Mouse (Mus musculus): ENCODE data around the gene Thtpa. TPM values are rescaled to one million over a fixed set of nuclear protein-coding genes. Genes with fewer than 3 reads are reported as not detected.

The Thtpa gene
- 17.9 and 20.7 TPM in 2 replicates for polyA plus RNA-seq (2015; fragmentation: Nextera tagmentation; extraction: Ambion mirVana)

DNA sequence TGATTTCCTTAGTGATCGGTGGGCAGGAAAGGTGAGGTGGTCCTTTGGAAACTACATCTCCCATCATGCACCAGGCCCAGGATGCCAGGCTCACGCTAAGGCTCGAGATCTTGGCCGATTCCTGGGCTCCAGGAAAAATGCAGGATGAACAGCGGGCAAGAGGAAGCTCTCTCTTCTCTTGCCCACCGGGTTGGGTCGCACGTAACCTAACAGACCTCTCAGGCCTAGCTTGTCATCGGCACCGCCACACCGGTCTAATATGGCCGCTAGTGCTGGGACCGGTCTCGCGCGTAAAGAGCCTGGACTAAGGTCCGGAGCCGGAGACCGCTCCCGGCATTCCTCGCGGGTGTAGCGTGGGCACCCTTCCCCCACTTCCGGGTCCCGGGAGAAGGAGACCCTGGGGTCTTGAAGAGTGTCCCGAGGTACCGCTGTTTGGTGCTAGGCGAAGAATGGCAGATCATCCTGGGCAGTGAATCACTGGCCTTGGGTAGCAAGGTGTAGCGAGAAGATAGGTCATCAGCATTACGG lies at the start of gene Thtpa:
Gene Thtpa, plus strand, starts transcription at position 81 of the 528 bp plus-strand sequence.
- peak within 1 kb of the TSS; percentile 81 for H3K9ac ChIP-seq (ENCODE audit: low read depth, low read length)
- H3K27ac ChIP-seq (ENCODE audit: low read length), result peak within 1 kb of the TSS; percentile 89
- peak within 1 kb of the TSS; percentile 73 for H3K4me2 ChIP-seq (ENCODE audit: low read depth, low read length)
- peaks cover 16% of the 10 kb centered on the region; the same call in 1 of the 2 replicates for H3K36me3 ChIP-seq (ENCODE audit: control insufficient read depth, insufficient read depth, low read length)
- no peaks in the 10 kb centered on the region for H3K9me3 ChIP-seq (ENCODE audit: control insufficient read depth, low read length)
- WGBS, result under 1% methylated on average over 30 of the region's 30 CpGs
- ATAC-seq, result peak; percentile 73
- peaks cover 24% of the 10 kb centered on the region for H3K4me1 ChIP-seq (ENCODE audit: control insufficient read depth, insufficient read depth, low read length)
- H3K4me3 ChIP-seq (ENCODE audit: low read length), result peak within 1 kb of the TSS; percentile 73
- no peaks in the 10 kb centered on the region for H3K27me3 ChIP-seq (replicated peaks; ENCODE audit: control insufficient read depth, insufficient read depth, low read length)

DNA sequence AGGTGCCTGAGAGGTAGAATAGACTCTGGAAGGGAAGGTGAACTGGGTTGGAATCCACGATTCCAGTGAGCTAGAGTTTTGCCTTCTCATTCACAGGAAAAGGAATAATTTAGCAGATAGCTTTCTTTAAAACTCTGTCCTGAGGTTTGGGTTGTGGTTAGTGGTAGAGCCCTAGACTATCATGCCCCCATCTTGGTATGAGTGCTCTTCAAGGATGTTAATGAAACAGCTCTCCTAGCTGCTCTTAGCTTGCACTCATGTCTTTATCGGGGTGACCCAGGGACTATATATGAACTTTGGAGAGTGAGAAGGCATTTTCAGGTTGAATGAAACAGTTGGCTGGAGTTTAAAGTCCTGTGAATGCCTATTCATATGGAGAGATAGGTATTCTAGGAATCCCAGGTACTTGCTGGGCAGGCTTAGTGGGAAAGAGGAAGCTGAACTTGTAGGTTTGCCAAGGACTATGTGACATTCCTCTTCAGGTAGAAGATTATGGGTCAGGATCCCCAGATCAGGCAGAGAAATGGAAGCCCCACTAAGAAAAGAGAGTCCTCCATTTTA lies 46.5 kb upstream of the Thtpa start:
- no peaks in the 10 kb centered on the region for H3K9me3 ChIP-seq (ENCODE audit: control insufficient read depth, low read length)

DNA sequence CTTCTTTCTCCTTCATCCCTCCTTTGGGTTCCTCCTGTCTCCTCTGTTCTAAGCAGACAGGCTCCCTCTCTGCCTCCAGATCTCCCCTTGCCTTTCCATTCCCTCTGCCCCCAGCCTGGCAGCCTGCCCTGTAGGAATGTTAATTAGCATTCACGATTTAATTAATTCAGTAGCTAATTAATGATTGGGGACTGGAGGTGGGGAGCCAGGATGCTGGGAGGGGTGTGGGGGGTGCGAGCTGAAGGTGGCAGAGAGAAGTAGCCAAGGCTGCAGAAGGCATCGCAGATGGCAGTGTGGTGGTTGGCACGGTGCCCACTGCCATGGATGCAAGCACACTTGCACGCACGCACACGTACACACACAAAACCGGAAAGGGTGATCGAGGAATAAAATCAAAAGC lies 42.1 kb upstream of the Thtpa start:
- no peak overlapping the region for H3K27ac ChIP-seq (ENCODE audit: low read length)
- H3K4me1 ChIP-seq (ENCODE audit: control insufficient read depth, insufficient read depth, low read length), result no peaks in the 10 kb centered on the region
- 81% methylated on average over 9 of the region's 9 CpGs for WGBS
- H3K9ac ChIP-seq (ENCODE audit: low read depth, low read length), result no peak overlapping the region
- H3K27me3 ChIP-seq (replicated peaks; ENCODE audit: control insufficient read depth, insufficient read depth, low read length), result no peaks in the 10 kb centered on the region
- H3K9me3 ChIP-seq (ENCODE audit: control insufficient read depth, low read length), result no peaks in the 10 kb centered on the region
- ATAC-seq, result no peak
- H3K4me2 ChIP-seq (ENCODE audit: low read depth, low read length), result no peak overlapping the region
- no peak overlapping the region for H3K4me3 ChIP-seq (ENCODE audit: low read length)
- no peaks in the 10 kb centered on the region for H3K36me3 ChIP-seq (ENCODE audit: control insufficient read depth, insufficient read depth, low read length)

More for the DNA sequence above, 46.5 kb upstream of the Thtpa start:
- H3K27ac ChIP-seq (ENCODE audit: low read length), result no peak overlapping the region
- no peak for ATAC-seq
- H3K4me3 ChIP-seq (ENCODE audit: low read length), result no peak overlapping the region
- no peaks in the 10 kb centered on the region for H3K36me3 ChIP-seq (ENCODE audit: control insufficient read depth, insufficient read depth, low read length)
- H3K4me1 ChIP-seq (ENCODE audit: control insufficient read depth, insufficient read depth, low read length), result no peaks in the 10 kb centered on the region
- no peak overlapping the region for H3K4me2 ChIP-seq (ENCODE audit: low read depth, low read length)
- no peak overlapping the region for H3K9ac ChIP-seq (ENCODE audit: low read depth, low read length)
- WGBS, result 82% methylated on average over 2 of the region's 2 CpGs
- no peaks in the 10 kb centered on the region for H3K27me3 ChIP-seq (replicated peaks; ENCODE audit: control insufficient read depth, insufficient read depth, low read length)

- no peak for ATAC-seq
- H3K9ac ChIP-seq (ENCODE audit: low read depth, low read length), result no peak overlapping the region
- H3K4me2 ChIP-seq (ENCODE audit: low read depth, low read length), result no peak overlapping the region
- no peaks in the 10 kb centered on the region for H3K27me3 ChIP-seq (replicated peaks; ENCODE audit: control insufficient read depth, insufficient read depth, low read length)
- H3K4me1 ChIP-seq (ENCODE audit: control insufficient read depth, insufficient read depth, low read length), result no peaks in the 10 kb centered on the region
- H3K4me3 ChIP-seq (ENCODE audit: low read length), result no peak overlapping the region
- 70% methylated on average over 4 of the region's 4 CpGs for WGBS
- no peaks in the 10 kb centered on the region for H3K36me3 ChIP-seq (ENCODE audit: control insufficient read depth, insufficient read depth, low read length)
- H3K27ac ChIP-seq (ENCODE audit: low read length), result no peak overlapping the region
- no peaks in the 10 kb centered on the region for H3K9me3 ChIP-seq (ENCODE audit: control insufficient read depth, low read length)
These were observed 41.5 kb upstream of the Thtpa start for GRCm38 (mm10) chr14:55053050-55053449.

GRCm38 (mm10) chr14:55053708-55054190 lies 40.8 kb upstream of the Thtpa start:
- H3K9me3 ChIP-seq (ENCODE audit: control insufficient read depth, low read length), result no peaks in the 10 kb centered on the region
- 82% methylated on average over 17 of the region's 17 CpGs for WGBS

DNA sequence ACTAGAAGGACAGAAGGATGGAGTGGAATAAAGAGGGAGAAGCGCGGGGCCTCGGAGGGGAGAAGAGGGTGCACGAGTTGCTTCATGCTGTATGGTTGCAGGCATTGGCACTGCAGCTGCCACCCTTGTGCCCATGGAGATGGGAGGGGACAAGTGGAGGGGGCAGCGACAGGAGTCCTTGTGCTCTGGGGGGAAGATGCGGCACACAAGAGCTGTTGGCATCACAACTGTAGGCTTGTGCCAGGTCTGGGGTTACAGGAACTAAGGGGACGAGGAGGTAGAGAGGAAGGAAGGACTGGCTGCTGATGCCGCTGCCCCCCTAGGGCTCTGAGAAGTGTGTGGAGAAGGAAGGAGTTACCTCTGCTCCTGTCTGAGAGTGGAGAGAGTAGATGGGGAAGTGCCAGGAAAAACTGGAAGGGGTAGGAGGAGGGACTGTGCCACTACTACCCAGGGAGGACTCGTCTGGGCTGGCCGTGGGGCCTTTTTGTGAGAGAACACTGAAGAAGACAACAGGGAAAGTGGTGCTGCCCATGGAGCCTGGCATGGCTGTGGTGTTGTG lies 40.3 kb upstream of the Thtpa start:
- H3K27ac ChIP-seq (ENCODE audit: low read length), result no peak overlapping the region
- no peak overlapping the region for H3K4me2 ChIP-seq (ENCODE audit: low read depth, low read length)
- no peak overlapping the region for H3K4me3 ChIP-seq (ENCODE audit: low read length)
- WGBS, result 80% methylated on average over 10 of the region's 10 CpGs
- H3K9me3 ChIP-seq (ENCODE audit: control insufficient read depth, low read length), result no peaks in the 10 kb centered on the region
- H3K36me3 ChIP-seq (ENCODE audit: control insufficient read depth, insufficient read depth, low read length), result no peaks in the 10 kb centered on the region
- no peaks in the 10 kb centered on the region for H3K4me1 ChIP-seq (ENCODE audit: control insufficient read depth, insufficient read depth, low read length)
- H3K9ac ChIP-seq (ENCODE audit: low read depth, low read length), result no peak overlapping the region
- no peak for ATAC-seq
- H3K27me3 ChIP-seq (replicated peaks; ENCODE audit: control insufficient read depth, insufficient read depth, low read length), result no peaks in the 10 kb centered on the region

More at GRCm38 (mm10) chr14:55053708-55054190, 40.8 kb upstream of the Thtpa start:
- Histone ChIP-seq H3K36me3 (ENCODE audit: control insufficient read depth, insufficient read depth, low read length) (no peaks in the 10 kb centered on the region), H3K27ac (ENCODE audit: low read length) (no peak overlapping the region), H3K4me2 (ENCODE audit: low read depth, low read length) (no peak overlapping the region), H3K27me3 (replicated peaks; ENCODE audit: control insufficient read depth, insufficient read depth, low read length) (no peaks in the 10 kb centered on the region), H3K9ac (ENCODE audit: low read depth, low read length) (no peak overlapping the region), H3K4me1 (ENCODE audit: control insufficient read depth, insufficient read depth, low read length) (no peaks in the 10 kb centered on the region), H3K4me3 (ENCODE audit: low read length) (no peak overlapping the region)
- ATAC-seq, result no peak

DNA sequence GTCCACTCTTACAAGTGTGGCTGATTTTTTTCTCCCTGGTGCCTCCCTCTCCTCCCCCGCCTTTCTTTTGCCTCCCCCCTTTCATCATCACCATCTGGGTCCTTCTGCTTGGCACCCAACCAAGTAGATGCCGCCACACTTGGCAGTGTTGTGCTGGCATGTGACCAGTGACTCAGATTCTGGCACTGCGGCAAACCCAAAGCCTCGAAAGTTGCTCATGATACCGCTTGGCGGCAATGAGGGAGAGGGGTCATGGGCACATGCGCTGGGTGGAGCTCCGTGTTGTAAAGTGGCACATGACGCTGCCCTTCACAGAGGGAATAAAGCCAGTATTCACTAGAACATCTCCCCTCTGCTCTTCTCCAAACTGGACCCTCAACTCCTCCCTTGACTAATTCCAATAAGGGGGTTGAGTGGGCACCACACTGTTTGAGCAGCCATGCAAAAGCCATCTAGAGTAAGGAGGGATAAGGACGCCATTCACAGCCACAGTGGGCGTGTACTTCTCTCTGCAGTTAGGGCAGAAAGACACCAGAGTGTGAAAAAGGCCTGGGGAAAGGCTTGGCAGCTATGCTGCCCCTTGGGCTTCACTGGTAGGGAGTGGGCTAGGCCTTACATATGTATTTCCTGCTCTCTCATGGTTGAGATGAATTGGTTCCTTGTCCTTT lies 39.3 kb upstream of the Thtpa start:
- ATAC-seq, result no peak
- Histone ChIP-seq H3K4me2 (ENCODE audit: low read depth, low read length) (no peak overlapping the region), H3K27me3 (replicated peaks; ENCODE audit: control insufficient read depth, insufficient read depth, low read length) (no peaks in the 10 kb centered on the region), H3K4me3 (ENCODE audit: low read length) (no peak overlapping the region), H3K36me3 (ENCODE audit: control insufficient read depth, insufficient read depth, low read length) (no peaks in the 10 kb centered on the region), H3K4me1 (ENCODE audit: control insufficient read depth, insufficient read depth, low read length) (0 out of 2 replicates have a peak, but pooled peaks cover 4% of the 10 kb centered on the region), H3K9me3 (ENCODE audit: control insufficient read depth, low read length) (no peaks in the 10 kb centered on the region), H3K9ac (ENCODE audit: low read depth, low read length) (no peak overlapping the region), H3K27ac (ENCODE audit: low read length) (no peak overlapping the region)
- WGBS, result 76% methylated on average over 11 of the region's 11 CpGs

DNA sequence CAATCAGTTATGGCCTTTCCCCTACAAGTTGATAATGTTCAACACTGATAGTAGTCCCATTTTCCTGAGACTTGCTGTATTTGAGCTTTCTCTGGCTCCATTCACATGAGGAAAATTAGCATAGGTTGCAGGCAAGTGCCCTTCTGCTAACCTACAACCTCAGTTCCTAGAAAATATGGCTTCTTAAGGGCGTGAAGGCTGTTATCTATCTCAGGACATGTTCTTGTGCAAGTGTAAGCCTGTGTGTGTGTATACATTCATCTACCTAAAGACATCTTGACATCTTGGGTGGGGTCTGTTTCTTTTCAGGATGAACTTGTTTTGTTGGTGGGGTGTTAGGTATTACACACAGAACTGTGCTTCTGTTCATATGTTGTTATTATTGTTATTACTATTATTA lies 35.6 kb upstream of the Thtpa start:
- H3K4me1 ChIP-seq (ENCODE audit: control insufficient read depth, insufficient read depth, low read length), result peaks cover 12% of the 10 kb centered on the region
- H3K27ac ChIP-seq (ENCODE audit: low read length), result no peak overlapping the region
- H3K36me3 ChIP-seq (ENCODE audit: control insufficient read depth, insufficient read depth, low read length), result no peaks in the 10 kb centered on the region
- H3K27me3 ChIP-seq (replicated peaks; ENCODE audit: control insufficient read depth, insufficient read depth, low read length), result no peaks in the 10 kb centered on the region
- H3K4me2 ChIP-seq (ENCODE audit: low read depth, low read length), result no peak overlapping the region
- ATAC-seq, result no peak
- 69% methylated on average over 1 of the region's 1 CpGs for WGBS
- no peaks in the 10 kb centered on the region for H3K9me3 ChIP-seq (ENCODE audit: control insufficient read depth, low read length)
- H3K9ac ChIP-seq (ENCODE audit: low read depth, low read length), result no peak overlapping the region
- H3K4me3 ChIP-seq (ENCODE audit: low read length), result no peak overlapping the region

- no peak overlapping the region for H3K4me2 ChIP-seq (ENCODE audit: low read depth, low read length)
- H3K9me3 ChIP-seq (ENCODE audit: control insufficient read depth, low read length), result no peaks in the 10 kb centered on the region
- 74% methylated on average over 5 of the region's 5 CpGs for WGBS
- peaks cover 12% of the 10 kb centered on the region for H3K4me1 ChIP-seq (ENCODE audit: control insufficient read depth, insufficient read depth, low read length)
- no peak overlapping the region for H3K4me3 ChIP-seq (ENCODE audit: low read length)
- H3K27me3 ChIP-seq (replicated peaks; ENCODE audit: control insufficient read depth, insufficient read depth, low read length), result no peaks in the 10 kb centered on the region
- H3K9ac ChIP-seq (ENCODE audit: low read depth, low read length), result no peak overlapping the region
- no peaks in the 10 kb centered on the region for H3K36me3 ChIP-seq (ENCODE audit: control insufficient read depth, insufficient read depth, low read length)
- ATAC-seq, result peak; percentile 61
- no peak overlapping the region for H3K27ac ChIP-seq (ENCODE audit: low read length)
These were observed 34.7 kb upstream of the Thtpa start for GRCm38 (mm10) chr14:55059931-55060330.

All from intestine, embryonic 16.5 days (tissue).